Mouse (Mus musculus): ENCODE data around the gene Rsph1. TPM values are rescaled to one million over a fixed set of nuclear protein-coding genes. Genes with fewer than 3 reads are reported as not detected.

Gene Rsph1
- polyA plus RNA-seq, 1 experiment, result 3.6 TPM

GRCm38 (mm10) chr17:31226368-31226767 is 50.8 kb downstream of the Rsph1 start:
- no peak for TF ChIP-seq POLR2A (IDR thresholded peaks at IDR 0.05; ENCODE audit: extremely low read depth, insufficient read depth, low read length)
- no peak for TF ChIP-seq CTCF (IDR thresholded peaks at IDR 0.05; ENCODE audit: extremely low read depth, insufficient read depth, low read length)
- H3K4me1 ChIP-seq (ENCODE audit: control insufficient read depth, insufficient read depth, low read length), result peaks cover 2% of the 10 kb centered on the region

GRCm38 (mm10) chr17:31224591-31224990 is 52.6 kb downstream of the Rsph1 start:
- TF ChIP-seq POLR2A (IDR thresholded peaks at IDR 0.05; ENCODE audit: extremely low read depth, insufficient read depth, low read length) (no peak), CTCF (IDR thresholded peaks at IDR 0.05; ENCODE audit: extremely low read depth, insufficient read depth, low read length) (no peak)
- no peak overlapping the region for H3K4me3 ChIP-seq (ENCODE audit: insufficient read depth, low read length)

More at GRCm38 (mm10) chr17:31226368-31226767, 50.8 kb downstream of the Rsph1 start:
- no peak overlapping the region for H3K27ac ChIP-seq (ENCODE audit: insufficient read depth, low read length)
- no peak overlapping the region for H3K4me3 ChIP-seq (ENCODE audit: insufficient read depth, low read length)

GRCm38 (mm10) chr17:31223835-31224234 is 53.3 kb downstream of the Rsph1 start:
- Histone ChIP-seq H3K27ac (ENCODE audit: insufficient read depth, low read length) (no peak overlapping the region), H3K4me3 (ENCODE audit: insufficient read depth, low read length) (no peak overlapping the region), H3K4me1 (ENCODE audit: control insufficient read depth, insufficient read depth, low read length) (peaks cover 2% of the 10 kb centered on the region)
- no peak for TF ChIP-seq POLR2A (IDR thresholded peaks at IDR 0.05; ENCODE audit: extremely low read depth, insufficient read depth, low read length)
- TF ChIP-seq CTCF (IDR thresholded peaks at IDR 0.05; ENCODE audit: extremely low read depth, insufficient read depth, low read length), result no peak

More at GRCm38 (mm10) chr17:31224591-31224990, 52.6 kb downstream of the Rsph1 start:
- no peak overlapping the region for H3K27ac ChIP-seq (ENCODE audit: insufficient read depth, low read length)
- H3K4me1 ChIP-seq (ENCODE audit: control insufficient read depth, insufficient read depth, low read length), result peaks cover 2% of the 10 kb centered on the region

DNA sequence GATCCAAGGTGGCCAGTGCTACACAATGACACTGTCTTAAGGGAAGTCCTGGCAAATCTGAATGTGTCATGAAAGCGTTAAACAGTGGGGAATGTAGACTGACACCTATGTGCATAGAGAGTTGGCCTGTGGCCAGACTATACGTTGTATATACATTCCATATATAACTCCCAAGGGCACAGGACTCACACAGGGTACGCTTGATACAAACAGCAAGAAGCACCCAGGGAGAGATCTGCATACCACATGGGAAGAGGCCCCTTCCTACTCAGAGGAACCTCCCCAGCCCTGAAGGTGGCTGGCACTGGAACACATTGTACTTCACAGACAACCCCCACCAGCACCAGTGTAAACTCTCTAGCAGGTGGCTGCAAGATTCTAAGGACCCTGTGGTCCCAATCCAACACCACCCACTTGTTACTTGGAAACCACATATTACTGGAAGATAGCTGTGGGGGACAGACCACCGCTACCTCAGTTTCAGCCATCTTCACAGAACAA is 54.3 kb downstream of the Rsph1 start:
- Histone ChIP-seq H3K4me1 (ENCODE audit: control insufficient read depth, insufficient read depth, low read length) (peaks cover 2% of the 10 kb centered on the region), H3K27ac (ENCODE audit: insufficient read depth, low read length) (no peak overlapping the region), H3K4me3 (ENCODE audit: insufficient read depth, low read length) (no peak overlapping the region)
- TF ChIP-seq CTCF (IDR thresholded peaks at IDR 0.05; ENCODE audit: extremely low read depth, insufficient read depth, low read length) (no peak), POLR2A (IDR thresholded peaks at IDR 0.05; ENCODE audit: extremely low read depth, insufficient read depth, low read length) (no peak)

DNA sequence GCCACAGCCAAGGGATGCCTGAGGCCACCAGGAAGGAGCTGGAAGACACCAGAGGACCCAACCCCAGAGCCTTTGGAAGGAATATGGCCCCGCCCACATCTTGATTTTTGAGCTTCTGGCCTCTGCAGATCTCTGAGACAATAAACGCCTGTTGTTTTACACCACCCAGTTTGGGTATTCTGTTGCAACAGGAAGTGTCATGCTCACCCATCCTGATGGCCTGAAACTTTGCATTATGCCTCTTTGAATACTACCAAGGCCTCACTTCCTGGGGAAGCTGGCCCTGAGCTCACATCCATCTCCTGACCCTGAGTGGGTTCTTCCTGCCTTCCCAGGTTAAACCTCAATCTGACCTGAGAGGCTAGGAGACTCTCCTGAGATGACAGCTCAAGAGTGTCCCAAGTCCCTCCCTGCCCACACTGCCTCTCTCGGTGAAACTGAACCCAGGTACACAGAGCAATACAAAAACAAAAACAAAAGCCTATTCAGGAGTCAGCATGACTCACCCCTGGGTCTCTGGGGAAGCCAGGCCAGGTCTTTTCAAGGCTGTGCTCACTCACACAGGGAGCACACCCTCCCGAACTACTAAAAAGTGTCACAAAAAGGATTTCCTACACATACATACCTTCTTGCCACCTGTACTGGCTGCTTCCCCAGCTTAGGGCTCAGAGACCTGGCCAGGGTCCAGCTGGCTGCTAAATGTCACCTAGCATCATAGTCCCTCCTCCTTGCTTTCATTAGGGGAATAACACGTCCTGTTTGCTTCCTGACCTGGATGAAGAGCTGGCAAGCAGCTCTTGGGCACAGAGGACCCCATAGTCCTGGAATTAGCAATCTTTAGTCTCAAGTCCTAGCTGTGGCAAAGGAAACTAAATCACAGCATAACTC is 60.9 kb downstream of the Rsph1 start:
- Histone ChIP-seq H3K4me1 (ENCODE audit: control insufficient read depth, insufficient read depth, low read length) (no peaks in the 10 kb centered on the region), H3K27ac (ENCODE audit: insufficient read depth, low read length) (no peak overlapping the region), H3K4me3 (ENCODE audit: insufficient read depth, low read length) (no peak overlapping the region)
- no peak for TF ChIP-seq CTCF (IDR thresholded peaks at IDR 0.05; ENCODE audit: extremely low read depth, insufficient read depth, low read length)
- TF ChIP-seq POLR2A (IDR thresholded peaks at IDR 0.05; ENCODE audit: extremely low read depth, insufficient read depth, low read length), result no peak

DNA sequence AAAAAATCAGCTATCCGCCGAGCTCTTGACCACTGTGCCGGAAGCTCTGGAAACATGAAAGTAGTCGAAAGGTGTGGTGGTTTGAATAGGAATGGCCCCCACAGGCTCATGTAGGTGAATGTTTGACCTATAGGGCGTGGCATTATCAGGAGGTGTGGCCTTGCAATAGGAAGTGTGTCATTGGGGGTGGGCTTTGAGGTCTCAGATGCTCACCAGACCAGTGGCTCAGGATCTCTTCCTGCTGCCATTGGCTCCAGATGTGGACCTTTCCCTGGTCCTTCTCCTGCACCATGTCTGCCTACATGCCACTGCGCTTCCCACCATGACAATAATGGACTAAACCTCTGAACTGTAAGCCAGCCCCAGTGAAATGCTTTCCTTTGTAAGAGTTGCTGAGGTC is 65.3 kb downstream of the Rsph1 start:
- no peak overlapping the region for H3K4me3 ChIP-seq (ENCODE audit: insufficient read depth, low read length)
- no peaks in the 10 kb centered on the region for H3K4me1 ChIP-seq (ENCODE audit: control insufficient read depth, insufficient read depth, low read length)
- no peak overlapping the region for H3K27ac ChIP-seq (ENCODE audit: insufficient read depth, low read length)
- no peak for TF ChIP-seq CTCF (IDR thresholded peaks at IDR 0.05; ENCODE audit: extremely low read depth, insufficient read depth, low read length)
- no peak for TF ChIP-seq POLR2A (IDR thresholded peaks at IDR 0.05; ENCODE audit: extremely low read depth, insufficient read depth, low read length)

GRCm38 (mm10) chr17:31210299-31210698 is 66.9 kb downstream of the Rsph1 start:
- no peaks in the 10 kb centered on the region for H3K4me1 ChIP-seq (ENCODE audit: control insufficient read depth, insufficient read depth, low read length)
- no peak overlapping the region for H3K27ac ChIP-seq (ENCODE audit: insufficient read depth, low read length)
- no peak for TF ChIP-seq POLR2A (IDR thresholded peaks at IDR 0.05; ENCODE audit: extremely low read depth, insufficient read depth, low read length)
- no peak overlapping the region for H3K4me3 ChIP-seq (ENCODE audit: insufficient read depth, low read length)

DNA sequence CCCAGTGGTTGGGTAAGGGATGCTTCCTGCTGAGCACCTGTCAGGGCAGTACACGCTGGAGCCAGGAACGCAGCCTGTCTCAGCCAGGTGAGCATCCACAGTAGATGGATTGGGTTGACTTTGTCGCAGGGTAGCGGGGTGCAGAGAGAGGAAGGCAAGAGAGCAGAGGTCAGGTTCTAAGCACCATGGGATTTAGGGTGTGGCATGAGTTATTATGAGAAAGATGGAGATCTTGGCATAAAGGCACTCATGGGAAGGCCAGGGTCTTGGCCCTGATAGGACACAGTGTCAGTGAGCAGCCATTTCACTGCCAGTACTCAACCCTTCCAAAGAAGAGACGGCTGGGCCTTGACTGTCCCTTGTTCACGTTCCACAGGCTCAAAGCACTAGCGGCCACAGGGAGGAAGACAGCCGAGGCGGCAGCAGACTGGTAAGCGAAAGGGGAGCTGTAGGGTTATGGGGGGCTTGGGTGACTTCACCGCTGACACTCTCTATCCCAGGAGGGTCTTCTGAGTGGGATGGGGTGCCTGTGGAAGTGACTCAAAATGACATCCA is 67.7 kb downstream of the Rsph1 start:
- Histone ChIP-seq H3K4me3 (ENCODE audit: insufficient read depth, low read length) (no peak overlapping the region), H3K4me1 (ENCODE audit: control insufficient read depth, insufficient read depth, low read length) (no peaks in the 10 kb centered on the region), H3K27ac (ENCODE audit: insufficient read depth, low read length) (no peak overlapping the region)
- TF ChIP-seq CTCF (IDR thresholded peaks at IDR 0.05; ENCODE audit: extremely low read depth, insufficient read depth, low read length), result no peak

DNA sequence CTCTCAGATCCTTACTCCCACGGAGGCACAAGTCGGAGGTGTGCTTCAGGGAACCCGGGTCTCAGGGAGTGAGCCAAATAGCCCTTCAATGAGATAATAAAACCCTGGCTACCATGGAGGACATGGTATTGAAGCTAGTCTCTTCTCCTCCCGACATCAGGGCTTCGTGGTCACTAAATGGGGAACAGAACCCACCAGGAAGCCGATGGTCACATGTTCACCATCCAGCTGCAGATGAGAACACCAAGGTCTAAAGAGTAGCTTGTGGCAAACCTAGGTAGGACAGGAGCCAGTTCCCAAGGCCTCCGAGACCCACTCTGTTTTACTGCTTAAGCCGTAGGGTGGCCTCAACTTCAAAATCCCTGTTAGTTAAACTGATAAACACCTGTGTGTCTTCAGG is 68.5 kb downstream of the Rsph1 start:
- Histone ChIP-seq H3K27ac (ENCODE audit: insufficient read depth, low read length) (no peak overlapping the region), H3K4me1 (ENCODE audit: control insufficient read depth, insufficient read depth, low read length) (no peaks in the 10 kb centered on the region), H3K4me3 (ENCODE audit: insufficient read depth, low read length) (no peak overlapping the region)
- no peak for TF ChIP-seq CTCF (IDR thresholded peaks at IDR 0.05; ENCODE audit: extremely low read depth, insufficient read depth, low read length)
- no peak for TF ChIP-seq POLR2A (IDR thresholded peaks at IDR 0.05; ENCODE audit: extremely low read depth, insufficient read depth, low read length)

Measured in cortical plate, adult 2 months (tissue).